Mouse (Mus musculus): ENCODE results near the gene Rps24. TPM values are rescaled to one million over a fixed set of nuclear protein-coding genes. Genes with fewer than 3 reads are reported as not detected.
"Not testable (repeated sequence)": the region's sequence is repeated elsewhere in the genome, so short reads cannot be mapped to it uniquely, and the experiment has no call there.

Gene Rps24
- polyA plus RNA-seq (2014; fragmentation: Nextera tagmentation; extraction: Ambion mirVana) = 983 and 1,021 TPM in 2 replicates

DNA sequence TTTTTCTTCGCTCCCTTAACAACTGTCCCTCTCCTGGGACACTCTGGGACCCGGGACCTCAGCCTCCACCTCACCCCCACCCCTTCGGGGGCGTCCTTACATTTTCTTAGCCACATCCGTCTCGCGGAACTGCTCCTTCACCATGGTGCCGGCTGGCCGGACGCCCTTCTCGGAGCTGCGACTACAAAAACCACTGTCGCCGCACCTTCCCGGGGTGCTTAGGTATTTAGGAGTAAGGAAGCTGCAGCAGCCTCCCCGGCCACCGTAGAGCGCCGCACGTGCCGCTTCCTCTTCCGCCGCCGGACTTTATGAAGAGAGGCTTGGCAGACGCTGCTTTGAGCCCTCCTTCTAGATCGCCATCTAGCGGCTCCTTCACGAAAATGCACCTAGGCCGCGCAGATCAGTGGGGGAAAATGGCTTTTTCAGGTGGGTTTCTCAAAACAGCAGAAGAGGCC lies at the start of gene Rps24, which contains the start of gene Polr3a:
Rps24 (plus strand) TSS at position 353 of the 455 bp plus-strand sequence.
Polr3a (minus strand) TSS at position 286 of the 455 bp plus-strand sequence.
- peak; percentile 94 for DNase-seq (ENCODE audit: low spot score)
- H3K27ac ChIP-seq (ENCODE audit: low read depth, low read length) = no peak within 1 kb of the TSS

GRCm38 (mm10) chr14:24443529-24443928 lies 43.4 kb upstream of the Rps24 start:
- not testable (repeated sequence) for DNase-seq (ENCODE audit: low spot score); H3K36me3 ChIP-seq (ENCODE audit: control insufficient read depth, insufficient read depth, low read length); H3K9ac ChIP-seq (ENCODE audit: low read length); H3K9me3 ChIP-seq (ENCODE audit: control insufficient read depth, low read length); H3K4me1 ChIP-seq (ENCODE audit: control insufficient read depth, insufficient read depth, low read length); H3K27me3 ChIP-seq (ENCODE audit: control insufficient read depth, insufficient read depth, low read length); H3K27ac ChIP-seq (ENCODE audit: low read depth, low read length); H3K4me2 ChIP-seq (ENCODE audit: low read depth); H3K4me3 ChIP-seq (ENCODE audit: low read depth, low read length); ATAC-seq (ENCODE audit: insufficient read depth, low FRiP score, low TSS enrichment)
- WGBS = 87% methylated on average over 4 of the region's 4 CpGs

More for the DNA sequence above, at the start of gene Rps24, which contains the start of gene Polr3a:
- H3K9me3 ChIP-seq (ENCODE audit: control insufficient read depth, low read length) = no peaks in the 10 kb centered on the region
- no peaks in the 10 kb centered on the region for H3K27me3 ChIP-seq (ENCODE audit: control insufficient read depth, insufficient read depth, low read length)
- under 1% methylated on average over 30 of the region's 30 CpGs for WGBS
- H3K36me3 ChIP-seq (ENCODE audit: control insufficient read depth, insufficient read depth, low read length) = peaks cover under 1% of the 10 kb centered on the region; the same call in 1 of the 2 replicates
- peak; percentile 56 for ATAC-seq (ENCODE audit: insufficient read depth, low FRiP score, low TSS enrichment)
- peaks cover 10% of the 10 kb centered on the region for H3K4me1 ChIP-seq (ENCODE audit: control insufficient read depth, insufficient read depth, low read length)
- peak within 1 kb of the TSS; percentile 77 for H3K4me2 ChIP-seq (ENCODE audit: low read depth)
- H3K4me3 ChIP-seq (ENCODE audit: low read depth, low read length) = peak within 1 kb of the TSS; percentile 69
- peak within 1 kb of the TSS; percentile 63 for H3K9ac ChIP-seq (ENCODE audit: low read length)

DNA sequence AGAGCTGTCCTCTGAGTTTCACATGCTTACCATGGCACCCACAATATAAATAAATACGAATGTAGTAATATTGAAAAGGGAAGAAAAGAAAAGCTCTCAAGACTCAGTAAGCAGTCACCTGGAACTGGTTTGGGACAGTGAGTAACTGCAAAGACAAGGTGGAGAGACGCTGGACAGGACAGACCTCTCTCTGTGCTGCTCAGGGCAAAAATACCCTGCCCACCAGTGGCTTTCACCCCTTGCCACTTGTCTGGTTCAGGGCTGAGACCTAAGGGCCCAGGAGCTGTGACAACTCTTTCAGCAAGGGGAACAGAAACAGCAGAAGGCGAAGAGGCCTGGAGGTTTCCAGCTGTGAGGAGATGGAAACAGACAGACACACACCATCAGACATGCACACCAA lies 28.7 kb upstream of the Rps24 start:
- Histone ChIP-seq H3K27me3 (ENCODE audit: control insufficient read depth, insufficient read depth, low read length) (no peaks in the 10 kb centered on the region), H3K4me2 (ENCODE audit: low read depth) (no peak overlapping the region), H3K9me3 (ENCODE audit: control insufficient read depth, low read length) (no peaks in the 10 kb centered on the region), H3K36me3 (ENCODE audit: control insufficient read depth, insufficient read depth, low read length) (peaks cover 13% of the 10 kb centered on the region), H3K4me3 (ENCODE audit: low read depth, low read length) (no peak overlapping the region), H3K9ac (ENCODE audit: low read length) (no peak overlapping the region), H3K4me1 (ENCODE audit: control insufficient read depth, insufficient read depth, low read length) (no peaks in the 10 kb centered on the region), H3K27ac (ENCODE audit: low read depth, low read length) (no peak overlapping the region)
- no peak for DNase-seq (ENCODE audit: low spot score)
- no peak for ATAC-seq (ENCODE audit: insufficient read depth, low FRiP score, low TSS enrichment)
- WGBS = 86% methylated on average over 3 of the region's 3 CpGs

DNA sequence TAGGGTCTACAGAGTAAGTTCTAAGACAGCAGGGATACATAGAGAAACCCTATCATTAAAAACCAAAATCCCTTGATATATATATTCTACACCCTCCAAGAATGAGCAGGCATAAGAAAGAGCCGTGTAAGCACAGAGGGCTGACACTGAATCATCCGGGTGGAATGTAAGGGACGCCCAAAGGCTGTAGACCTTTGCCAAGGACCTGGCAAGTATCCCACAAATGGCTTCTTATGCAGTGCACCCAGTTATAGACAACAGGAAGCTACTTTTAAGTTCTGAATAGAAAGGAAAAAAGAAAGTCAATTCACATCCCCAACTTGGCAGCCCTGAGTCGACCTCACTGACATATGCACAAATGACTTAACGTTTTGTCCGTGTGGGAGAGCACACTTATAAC lies 18.1 kb upstream of the Rps24 start:
- no peak overlapping the region for H3K4me3 ChIP-seq (ENCODE audit: low read depth, low read length)
- ATAC-seq (ENCODE audit: insufficient read depth, low FRiP score, low TSS enrichment) = no peak
- H3K4me2 ChIP-seq (ENCODE audit: low read depth) = no peak overlapping the region
- no peak overlapping the region for H3K27ac ChIP-seq (ENCODE audit: low read depth, low read length)
- no peaks in the 10 kb centered on the region for H3K4me1 ChIP-seq (ENCODE audit: control insufficient read depth, insufficient read depth, low read length)
- WGBS = 96% methylated on average over 6 of the region's 6 CpGs
- H3K9me3 ChIP-seq (ENCODE audit: control insufficient read depth, low read length) = no peaks in the 10 kb centered on the region
- no peaks in the 10 kb centered on the region for H3K27me3 ChIP-seq (ENCODE audit: control insufficient read depth, insufficient read depth, low read length)
- no peak for DNase-seq (ENCODE audit: low spot score)
- H3K9ac ChIP-seq (ENCODE audit: low read length) = no peak overlapping the region
- peaks cover 24% of the 10 kb centered on the region for H3K36me3 ChIP-seq (ENCODE audit: control insufficient read depth, insufficient read depth, low read length)

DNA sequence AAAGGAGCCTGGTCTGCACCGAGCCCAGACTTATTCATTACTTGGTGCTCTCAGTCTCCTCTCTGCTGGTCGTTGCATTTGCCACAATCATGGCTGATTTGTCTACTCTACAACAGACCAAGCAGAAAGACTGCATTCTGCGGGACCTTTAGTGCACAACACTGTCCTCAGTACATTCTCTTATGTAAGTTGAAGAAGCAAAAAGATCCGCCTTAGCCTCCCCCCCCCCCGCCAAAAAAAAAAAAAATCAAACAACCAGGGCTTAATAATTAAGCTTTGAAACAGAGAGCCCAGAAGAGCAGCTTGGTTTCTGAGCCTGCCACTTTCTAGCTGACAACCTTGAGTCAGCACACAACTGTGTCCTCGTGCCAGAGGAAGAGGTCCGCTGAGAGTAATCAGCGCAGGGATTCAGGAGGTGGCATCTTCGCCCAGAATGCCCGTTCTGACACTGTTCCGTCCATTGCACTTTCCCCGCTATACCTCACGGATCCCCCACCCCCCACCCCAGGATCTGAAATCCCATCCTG lies 621 bp upstream of the Rps24 start:
- H3K27me3 ChIP-seq (ENCODE audit: control insufficient read depth, insufficient read depth, low read length) = no peaks in the 10 kb centered on the region
- no peak for ATAC-seq (ENCODE audit: insufficient read depth, low FRiP score, low TSS enrichment)
- no peak overlapping the region for H3K27ac ChIP-seq (ENCODE audit: low read depth, low read length)
- no peaks in the 10 kb centered on the region for H3K9me3 ChIP-seq (ENCODE audit: control insufficient read depth, low read length)
- H3K4me3 ChIP-seq (ENCODE audit: low read depth, low read length) = peak overlapping the region; percentile 69
- H3K4me2 ChIP-seq (ENCODE audit: low read depth) = peak overlapping the region; percentile 77
- H3K36me3 ChIP-seq (ENCODE audit: control insufficient read depth, insufficient read depth, low read length) = peaks cover 5% of the 10 kb centered on the region; the same call in 1 of the 2 replicates
- H3K4me1 ChIP-seq (ENCODE audit: control insufficient read depth, insufficient read depth, low read length) = peaks cover 6% of the 10 kb centered on the region
- DNase-seq (ENCODE audit: low spot score) = no peak
- peak overlapping the region; percentile 63 for H3K9ac ChIP-seq (ENCODE audit: low read length)
- WGBS = 5% methylated on average over 13 of the region's 13 CpGs

DNA sequence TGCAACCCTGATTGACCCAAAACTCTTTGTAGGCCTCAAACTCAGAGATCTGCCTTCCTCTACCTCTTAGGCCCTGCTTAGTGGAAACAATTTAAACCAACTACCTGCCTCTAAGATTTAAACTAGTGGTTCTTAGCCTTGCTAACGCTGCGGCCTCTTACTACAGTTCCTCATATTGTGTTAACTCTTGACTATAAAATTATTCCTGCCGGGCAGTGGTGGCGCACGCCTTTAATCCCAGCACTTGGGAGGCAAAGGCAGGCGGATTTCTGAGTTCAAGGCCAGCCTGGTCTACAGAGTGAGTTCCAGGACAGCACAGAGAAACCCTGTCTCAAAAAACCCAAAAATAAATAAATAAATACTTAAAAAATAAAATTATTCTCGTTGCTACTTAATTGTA lies 2.8 kb downstream of the Rps24 start:
- DNase-seq (ENCODE audit: low spot score); H3K27ac ChIP-seq (ENCODE audit: low read depth, low read length); ATAC-seq (ENCODE audit: insufficient read depth, low FRiP score, low TSS enrichment); H3K9ac ChIP-seq (ENCODE audit: low read length); H3K4me3 ChIP-seq (ENCODE audit: low read depth, low read length); H3K27me3 ChIP-seq (ENCODE audit: control insufficient read depth, insufficient read depth, low read length); H3K9me3 ChIP-seq (ENCODE audit: control insufficient read depth, low read length); H3K4me2 ChIP-seq (ENCODE audit: low read depth); H3K36me3 ChIP-seq (ENCODE audit: control insufficient read depth, insufficient read depth, low read length): not testable (repeated sequence)
- whole genome bisulfite sequencing = 89% methylated on average over 7 of the region's 7 CpGs
- H3K4me1 ChIP-seq (ENCODE audit: control insufficient read depth, insufficient read depth, low read length) = peaks cover 16% of the 10 kb centered on the region

GRCm38 (mm10) chr14:24490468-24491265 lies 3.7 kb downstream of the Rps24 start:
- Histone ChIP-seq H3K27me3 (ENCODE audit: control insufficient read depth, insufficient read depth, low read length) (no peaks in the 10 kb centered on the region), H3K36me3 (ENCODE audit: control insufficient read depth, insufficient read depth, low read length) (peaks cover 12% of the 10 kb centered on the region), H3K9me3 (ENCODE audit: control insufficient read depth, low read length) (no peaks in the 10 kb centered on the region), H3K4me1 (ENCODE audit: control insufficient read depth, insufficient read depth, low read length) (peaks cover 16% of the 10 kb centered on the region), H3K4me2 (ENCODE audit: low read depth) (peak overlapping the region; percentile 72), H3K27ac (ENCODE audit: low read depth, low read length) (peak overlapping the region; percentile 90), H3K9ac (ENCODE audit: low read length) (peak overlapping the region; percentile 99), H3K4me3 (ENCODE audit: low read depth, low read length) (peak overlapping the region; percentile 98)
- peak; percentile 96 for DNase-seq (ENCODE audit: low spot score)
- peak; percentile 92 for ATAC-seq (ENCODE audit: insufficient read depth, low FRiP score, low TSS enrichment)
- WGBS = under 1% methylated on average over 64 of the region's 64 CpGs

DNA sequence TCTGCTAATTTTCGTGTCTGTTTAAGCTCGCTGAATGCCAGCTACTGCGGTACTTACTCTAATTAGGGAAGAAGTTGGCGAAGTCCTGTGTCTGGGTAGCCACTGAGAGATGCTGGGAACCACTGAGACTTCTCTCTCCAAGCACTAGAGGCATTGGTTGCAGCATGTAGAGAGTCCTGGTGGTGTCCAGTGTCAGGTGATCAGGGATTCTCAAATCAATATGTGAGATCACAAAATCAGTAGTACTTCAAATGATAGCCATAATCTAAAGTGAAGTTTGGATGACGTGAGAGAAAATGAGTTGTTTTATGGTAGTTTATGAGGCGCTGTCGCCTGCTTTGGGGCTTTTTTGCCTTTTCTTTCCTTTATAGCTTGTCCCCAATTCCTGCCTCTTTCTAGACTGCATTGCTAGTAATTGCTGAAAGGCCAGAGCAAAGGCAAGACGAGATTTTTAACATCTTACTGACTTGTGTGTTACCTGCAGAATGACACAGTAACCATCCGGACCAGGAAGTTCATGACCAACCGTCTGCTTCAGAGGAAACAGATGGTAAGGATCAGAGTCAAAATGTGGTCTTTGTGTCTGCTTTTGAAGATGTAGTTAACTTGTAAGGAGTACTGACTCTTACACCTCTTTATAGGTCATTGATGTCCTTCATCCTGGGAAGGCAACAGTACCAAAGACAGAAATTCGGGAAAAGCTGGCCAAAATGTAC lies 4.5 kb downstream of the Rps24 start:
- DNase-seq (ENCODE audit: low spot score) (no peak), ATAC-seq (ENCODE audit: insufficient read depth, low FRiP score, low TSS enrichment) (no peak)
- Histone ChIP-seq H3K27me3 (ENCODE audit: control insufficient read depth, insufficient read depth, low read length) (no peaks in the 10 kb centered on the region), H3K9me3 (ENCODE audit: control insufficient read depth, low read length) (no peaks in the 10 kb centered on the region), H3K9ac (ENCODE audit: low read length) (peak overlapping the region; percentile 99), H3K27ac (ENCODE audit: low read depth, low read length) (peak overlapping the region; percentile 90; the same call in 1 of the 2 replicates), H3K4me2 (ENCODE audit: low read depth) (peak overlapping the region; percentile 72), H3K4me1 (ENCODE audit: control insufficient read depth, insufficient read depth, low read length) (peaks cover 10% of the 10 kb centered on the region), H3K36me3 (ENCODE audit: control insufficient read depth, insufficient read depth, low read length) (peaks cover 18% of the 10 kb centered on the region), H3K4me3 (ENCODE audit: low read depth, low read length) (peak overlapping the region; percentile 98)
- WGBS = 4% methylated on average over 11 of the region's 11 CpGs

Measured in neural tube, embryonic 11.5 days (tissue).